Mouse (Mus musculus): ENCODE data around the gene Chd3. TPM values are rescaled to one million over a fixed set of nuclear protein-coding genes. Genes with fewer than 3 reads are reported as not detected.

The Chd3 gene
- polyA plus RNA-seq, 1 experiment from 2014 or later, result 41.7 TPM

- WGBS, result 86% methylated on average over 7 of the region's 7 CpGs
- peaks cover 9% of the 10 kb centered on the region for H3K4me1 ChIP-seq
- no peak overlapping the region for H3K27ac ChIP-seq (replicated peaks)
- peaks cover 97% of the 10 kb centered on the region for H3K36me3 ChIP-seq
- no peaks in the 10 kb centered on the region for H3K27me3 ChIP-seq (ENCODE audit: low read depth, poor library complexity, severe bottlenecking)
- DNase-seq (ENCODE audit: low spot score), result no peak
- H3K9me3 ChIP-seq (replicated peaks), result no peaks in the 10 kb centered on the region
- H3K4me3 ChIP-seq, result no peak overlapping the region
Observed at GRCm38 (mm10) chr11:69311266-69311665, 57.9 kb downstream of the Chd3 start.

DNA sequence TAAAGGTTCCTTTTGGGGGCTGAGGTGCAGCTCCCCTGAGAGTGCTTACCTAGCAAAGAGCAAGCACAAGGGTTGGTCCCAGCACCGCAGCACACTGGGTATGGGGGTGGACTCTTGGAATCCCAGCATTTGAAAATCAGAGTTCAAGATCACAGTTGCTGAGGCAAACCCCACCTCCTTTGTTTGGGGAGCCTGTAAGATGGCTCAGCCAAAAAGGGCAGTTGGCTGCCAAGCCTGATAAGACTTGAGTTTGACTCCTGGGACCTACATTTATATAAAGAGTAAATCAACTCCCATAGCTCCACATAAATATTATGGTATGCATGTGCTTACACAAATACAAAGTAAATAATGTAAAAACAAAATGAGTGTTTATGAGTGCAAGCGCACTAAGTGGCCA lies 63.2 kb downstream of the Chd3 start:
- H3K4me1 ChIP-seq, result no peaks in the 10 kb centered on the region
- no peak for DNase-seq (ENCODE audit: low spot score)
- WGBS, result 93% methylated on average over 2 of the region's 2 CpGs
- peaks cover 100% of the 10 kb centered on the region for H3K36me3 ChIP-seq
- no peaks in the 10 kb centered on the region for H3K9me3 ChIP-seq (replicated peaks)
- no peaks in the 10 kb centered on the region for H3K27me3 ChIP-seq (ENCODE audit: low read depth, poor library complexity, severe bottlenecking)
- no peak overlapping the region for H3K4me3 ChIP-seq
- H3K27ac ChIP-seq (replicated peaks), result no peak overlapping the region

GRCm38 (mm10) chr11:69305291-69305690 lies 63.9 kb downstream of the Chd3 start:
- Histone ChIP-seq H3K4me1 (no peaks in the 10 kb centered on the region), H3K36me3 (peaks cover 100% of the 10 kb centered on the region), H3K27ac (replicated peaks) (no peak overlapping the region), H3K27me3 (ENCODE audit: low read depth, poor library complexity, severe bottlenecking) (no peaks in the 10 kb centered on the region), H3K9me3 (replicated peaks) (no peaks in the 10 kb centered on the region), H3K4me3 (no peak overlapping the region)
- 94% methylated on average over 9 of the region's 9 CpGs for whole genome bisulfite sequencing
- DNase-seq (ENCODE audit: low spot score), result no peak

- DNase-seq (ENCODE audit: low spot score), result no peak
- H3K36me3 ChIP-seq, result peaks cover 98% of the 10 kb centered on the region
- 89% methylated on average over 7 of the region's 7 CpGs for WGBS
- peaks cover 5% of the 10 kb centered on the region for H3K4me1 ChIP-seq
- no peak overlapping the region for H3K27ac ChIP-seq (replicated peaks)
- no peaks in the 10 kb centered on the region for H3K27me3 ChIP-seq (ENCODE audit: low read depth, poor library complexity, severe bottlenecking)
- H3K4me3 ChIP-seq, result no peak overlapping the region
- H3K9me3 ChIP-seq (replicated peaks), result no peaks in the 10 kb centered on the region
Observed at GRCm38 (mm10) chr11:69302817-69303216, 66.4 kb downstream of the Chd3 start.

DNA sequence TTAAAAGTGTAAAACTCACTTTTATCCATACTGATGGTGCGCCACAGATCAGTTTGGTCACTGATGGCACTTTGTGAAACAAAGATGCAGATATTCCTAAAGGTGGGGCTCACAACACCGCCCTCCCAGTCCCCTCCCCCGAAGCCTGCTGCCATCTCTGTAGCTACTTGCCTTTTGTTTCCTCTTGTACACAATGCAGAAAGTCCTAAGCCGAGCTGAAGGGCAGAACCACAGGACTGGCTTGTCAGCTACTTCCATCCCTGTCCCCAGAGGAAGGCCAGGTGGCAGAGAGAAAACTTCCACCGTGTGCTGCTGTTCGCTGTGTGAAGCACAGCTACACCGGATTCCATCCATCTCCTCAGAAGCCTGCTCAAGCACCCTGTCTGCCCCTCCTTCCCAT lies 71.0 kb downstream of the Chd3 start:
- WGBS, result 70% methylated on average over 7 of the region's 7 CpGs
- H3K9me3 ChIP-seq (replicated peaks), result no peaks in the 10 kb centered on the region
- peaks cover 5% of the 10 kb centered on the region for H3K4me1 ChIP-seq
- H3K4me3 ChIP-seq, result no peak overlapping the region
- peaks cover 64% of the 10 kb centered on the region for H3K36me3 ChIP-seq
- H3K27ac ChIP-seq (replicated peaks), result peak overlapping the region; percentile 52; the same call in 1 of the 2 replicates
- H3K27me3 ChIP-seq (ENCODE audit: low read depth, poor library complexity, severe bottlenecking), result no peaks in the 10 kb centered on the region
- DNase-seq (ENCODE audit: low spot score), result no peak

- Histone ChIP-seq H3K27me3 (ENCODE audit: low read depth, poor library complexity, severe bottlenecking) (no peaks in the 10 kb centered on the region), H3K4me1 (peaks cover 5% of the 10 kb centered on the region), H3K27ac (replicated peaks) (no peak overlapping the region), H3K36me3 (peaks cover 60% of the 10 kb centered on the region), H3K9me3 (replicated peaks) (no peaks in the 10 kb centered on the region), H3K4me3 (no peak overlapping the region)
- DNase-seq (ENCODE audit: low spot score), result no peak
- 87% methylated on average over 2 of the region's 2 CpGs for WGBS
Observed at GRCm38 (mm10) chr11:69297799-69298198, 71.4 kb downstream of the Chd3 start.

DNA sequence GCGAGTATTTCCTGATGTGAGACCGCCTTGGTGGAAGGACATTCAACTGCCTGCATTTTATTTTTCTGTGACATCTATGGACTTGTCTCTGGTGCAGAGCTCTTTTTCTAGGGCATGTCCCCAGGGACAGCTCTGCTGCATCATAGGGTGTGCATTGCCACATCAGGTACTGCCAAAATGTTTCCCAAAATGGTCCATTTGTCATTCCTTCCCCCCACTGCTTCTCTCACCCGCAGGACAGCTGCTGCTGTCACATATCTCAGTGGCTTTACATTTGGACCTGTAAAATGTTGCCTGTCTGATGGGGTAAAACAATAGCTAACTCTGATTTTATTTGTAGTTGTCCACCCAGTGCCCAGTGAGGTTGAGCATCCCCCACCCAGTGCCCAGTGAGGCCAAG lies 73.9 kb downstream of the Chd3 start:
- H3K36me3 ChIP-seq, result peaks cover 35% of the 10 kb centered on the region
- no peaks in the 10 kb centered on the region for H3K27me3 ChIP-seq (ENCODE audit: low read depth, poor library complexity, severe bottlenecking)
- 96% methylated on average over 3 of the region's 3 CpGs for WGBS
- peaks cover 5% of the 10 kb centered on the region for H3K4me1 ChIP-seq
- H3K9me3 ChIP-seq (replicated peaks), result no peaks in the 10 kb centered on the region
- no peak overlapping the region for H3K4me3 ChIP-seq
- no peak overlapping the region for H3K27ac ChIP-seq (replicated peaks)
- DNase-seq (ENCODE audit: low spot score), result no peak

Other genes with a start within 250 kb of the Chd3 start
- 0.07 and 0.09 TPM in 2 replicates for gene Hes7, start 249.0 kb downstream of the Chd3 start, polyA plus RNA-seq (2016; fragmentation: Nextera tagmentation; extraction: Ambion mirVana)
- 0.07 and 0.14 TPM in 2 replicates for gene 9130213A22Rik, start 246.8 kb downstream of the Chd3 start, polyA plus RNA-seq (2016; fragmentation: Nextera tagmentation; extraction: Ambion mirVana)
- 0.17 and 0.25 TPM in 2 replicates for gene Aloxe3, start 243.5 kb downstream of the Chd3 start, polyA plus RNA-seq (2016; fragmentation: Nextera tagmentation; extraction: Ambion mirVana)
- gene Alox12b, start 212.4 kb downstream of the Chd3 start, polyA plus RNA-seq (2016; fragmentation: Nextera tagmentation; extraction: Ambion mirVana), result not detected in 2 replicates
- 0.04 and 0.06 TPM in 2 replicates for gene Alox8, start 171.6 kb downstream of the Chd3 start, polyA plus RNA-seq (2016; fragmentation: Nextera tagmentation; extraction: Ambion mirVana)
- 0.06 and 0.20 TPM in 2 replicates for gene Gucy2e, start 132.4 kb downstream of the Chd3 start, polyA plus RNA-seq (2016; fragmentation: Nextera tagmentation; extraction: Ambion mirVana)
- 39.9 TPM in 2 replicates for gene Cntrob, start 45.6 kb downstream of the Chd3 start, polyA plus RNA-seq (2016; fragmentation: Nextera tagmentation; extraction: Ambion mirVana)
- 174 and 188 TPM in 2 replicates for gene Trappc1, start 45.4 kb downstream of the Chd3 start, polyA plus RNA-seq (2016; fragmentation: Nextera tagmentation; extraction: Ambion mirVana)
- 1.4 and 2.3 TPM in 2 replicates for gene Kcnab3, start 43.1 kb downstream of the Chd3 start, polyA plus RNA-seq (2016; fragmentation: Nextera tagmentation; extraction: Ambion mirVana)
- gene Rnf227, start 28.9 kb downstream of the Chd3 start, polyA plus RNA-seq (2016; fragmentation: Nextera tagmentation; extraction: Ambion mirVana), result 18.1 and 24.6 TPM in 2 replicates
- gene Naa38, start 26.1 kb upstream of the Chd3 start, polyA plus RNA-seq (2016; fragmentation: Nextera tagmentation; extraction: Ambion mirVana), result 145 and 146 TPM in 2 replicates
- gene Cyb5d1, start 26.2 kb upstream of the Chd3 start, polyA plus RNA-seq (2016; fragmentation: Nextera tagmentation; extraction: Ambion mirVana), result 50.4 and 57.3 TPM in 2 replicates
- 16.9 and 21.4 TPM in 2 replicates for gene Tmem88, start 28.8 kb upstream of the Chd3 start, polyA plus RNA-seq (2016; fragmentation: Nextera tagmentation; extraction: Ambion mirVana)
- 31.8 and 37.1 TPM in 2 replicates for gene Kdm6b, start 44.3 kb upstream of the Chd3 start, polyA plus RNA-seq (2016; fragmentation: Nextera tagmentation; extraction: Ambion mirVana)
- gene Dnah2, start 179.7 kb upstream of the Chd3 start, polyA plus RNA-seq (2016; fragmentation: Nextera tagmentation; extraction: Ambion mirVana), result 1.2 and 1.9 TPM in 2 replicates
- 48.8 and 53.9 TPM in 2 replicates for gene Efnb3, start 190.8 kb upstream of the Chd3 start, polyA plus RNA-seq (2016; fragmentation: Nextera tagmentation; extraction: Ambion mirVana)
- 45.0 and 50.7 TPM in 2 replicates for gene Wrap53, start 210.8 kb upstream of the Chd3 start, polyA plus RNA-seq (2016; fragmentation: Nextera tagmentation; extraction: Ambion mirVana)
- gene Trp53, start 211.0 kb upstream of the Chd3 start, polyA plus RNA-seq (2016; fragmentation: Nextera tagmentation; extraction: Ambion mirVana), result 148 and 166 TPM in 2 replicates
- gene Atp1b2, start 236.5 kb upstream of the Chd3 start, polyA plus RNA-seq (2016; fragmentation: Nextera tagmentation; extraction: Ambion mirVana), result 6.0 and 8.6 TPM in 2 replicates
- not detected in 2 replicates for gene Shbg, start 248.5 kb upstream of the Chd3 start, polyA plus RNA-seq (2016; fragmentation: Nextera tagmentation; extraction: Ambion mirVana)